Mouse (Mus musculus): Measurements from ENCODE around the gene Rab5b. TPM values are rescaled to one million over a fixed set of nuclear protein-coding genes. Genes with fewer than 3 reads are reported as not detected.

Gene Rab5b
- total and polyA plus RNA-seq, 2 experiments from 2014 or later = 99.7 to 127 TPM

GRCm38 (mm10) chr10:128663441-128664220 lies 32.4 kb downstream of the Rab5b start:
- Histone ChIP-seq H3K9me3 (ENCODE audit: low read length) (no peaks in the 10 kb centered on the region), H3K36me3 (ENCODE audit: insufficient read depth, low read length) (no peaks in the 10 kb centered on the region), H3K27ac (no peak overlapping the region), H3K4me3 (ENCODE audit: low read length) (no peak overlapping the region), H3K9ac (replicated peaks; ENCODE audit: low read length) (no peak overlapping the region), H3K4me1 (ENCODE audit: insufficient read depth, low read length) (no peaks in the 10 kb centered on the region), H3K27me3 (ENCODE audit: insufficient read depth, low read length) (no peaks in the 10 kb centered on the region), H3K4me2 (ENCODE audit: low read depth, low read length) (no peak overlapping the region)
- TF ChIP-seq CTCF (IDR thresholded peaks at IDR 0.05; ENCODE audit: low read depth) = no peak
- 63% methylated on average over 5 of the region's 5 CpGs for WGBS
- DNase-seq (ENCODE audit: low spot score) = no peak
- ATAC-seq = no peak

- TF ChIP-seq CTCF (IDR thresholded peaks at IDR 0.05; ENCODE audit: low read depth) = no peak
- no peaks in the 10 kb centered on the region for H3K4me1 ChIP-seq (ENCODE audit: insufficient read depth, low read length)
- no peak for ATAC-seq
- no peaks in the 10 kb centered on the region for H3K36me3 ChIP-seq (ENCODE audit: insufficient read depth, low read length)
- H3K27ac ChIP-seq = no peak overlapping the region
- no peak for DNase-seq (ENCODE audit: low spot score)
- H3K27me3 ChIP-seq (ENCODE audit: insufficient read depth, low read length) = no peaks in the 10 kb centered on the region
- H3K9me3 ChIP-seq (ENCODE audit: low read length) = no peaks in the 10 kb centered on the region
- H3K9ac ChIP-seq (replicated peaks; ENCODE audit: low read length) = no peak overlapping the region
- H3K4me3 ChIP-seq (ENCODE audit: low read length) = no peak overlapping the region
- H3K4me2 ChIP-seq (ENCODE audit: low read depth, low read length) = no peak overlapping the region
Observed at GRCm38 (mm10) chr10:128662465-128662864, 33.6 kb downstream of the Rab5b start.

DNA sequence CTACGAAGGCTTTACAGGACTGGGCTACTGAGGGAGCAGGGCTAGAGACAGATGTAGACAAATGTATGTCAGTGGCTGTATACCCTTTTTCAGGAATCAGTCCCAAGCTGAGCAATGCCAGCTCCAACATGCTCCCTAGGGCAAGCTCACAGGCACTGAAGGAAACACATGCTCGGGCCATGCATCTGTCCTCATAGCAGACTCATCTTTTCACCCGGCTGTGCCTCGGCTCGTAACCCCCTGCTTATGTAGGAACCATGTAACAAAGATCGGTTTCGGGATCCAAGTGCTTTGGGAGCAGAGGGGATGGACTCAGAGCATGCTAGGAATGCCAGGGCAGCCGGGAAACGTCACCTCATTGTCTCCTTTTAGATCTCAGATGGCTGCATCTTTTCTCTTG lies 36.6 kb downstream of the Rab5b start:
- no peak for DNase-seq (ENCODE audit: low spot score)
- no peak overlapping the region for H3K27ac ChIP-seq
- no peaks in the 10 kb centered on the region for H3K9me3 ChIP-seq (ENCODE audit: low read length)
- H3K9ac ChIP-seq (replicated peaks; ENCODE audit: low read length) = no peak overlapping the region
- no peak for TF ChIP-seq CTCF (IDR thresholded peaks at IDR 0.05; ENCODE audit: low read depth)
- no peak overlapping the region for H3K4me3 ChIP-seq (ENCODE audit: low read length)
- H3K4me2 ChIP-seq (ENCODE audit: low read depth, low read length) = no peak overlapping the region
- no peaks in the 10 kb centered on the region for H3K27me3 ChIP-seq (ENCODE audit: insufficient read depth, low read length)
- H3K4me1 ChIP-seq (ENCODE audit: insufficient read depth, low read length) = no peaks in the 10 kb centered on the region
- 42% methylated on average over 9 of the region's 9 CpGs for WGBS
- H3K36me3 ChIP-seq (ENCODE audit: insufficient read depth, low read length) = no peaks in the 10 kb centered on the region
- ATAC-seq = no peak

DNA sequence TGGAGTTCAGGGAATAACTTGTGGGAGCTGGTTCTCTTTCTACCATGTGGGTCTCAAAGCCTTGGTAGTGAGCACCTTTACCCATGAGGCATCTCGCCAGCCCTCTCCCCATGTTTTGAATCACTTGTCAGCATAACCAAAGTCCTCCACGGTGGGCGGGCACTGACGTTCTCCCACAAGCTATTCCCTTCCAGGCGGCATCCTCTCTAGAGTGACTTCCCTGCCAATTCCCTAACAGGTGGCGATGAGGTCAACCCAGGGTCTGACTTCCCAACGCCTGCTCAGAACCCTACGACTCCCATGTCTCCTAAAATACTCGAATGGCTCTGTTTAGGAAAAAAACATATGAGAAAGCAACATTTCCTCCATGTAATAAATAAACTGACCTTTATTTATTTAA lies 38.2 kb downstream of the Rab5b start:
- DNase-seq (ENCODE audit: low spot score) (no peak), ATAC-seq (no peak)
- H3K9me3 ChIP-seq (ENCODE audit: low read length) = no peaks in the 10 kb centered on the region
- H3K27me3 ChIP-seq (ENCODE audit: insufficient read depth, low read length) = no peaks in the 10 kb centered on the region
- no peak overlapping the region for H3K9ac ChIP-seq (replicated peaks; ENCODE audit: low read length)
- TF ChIP-seq CTCF (IDR thresholded peaks at IDR 0.05; ENCODE audit: low read depth) = no peak
- H3K27ac ChIP-seq = no peak overlapping the region
- H3K36me3 ChIP-seq (ENCODE audit: insufficient read depth, low read length) = no peaks in the 10 kb centered on the region
- H3K4me2 ChIP-seq (ENCODE audit: low read depth, low read length) = no peak overlapping the region
- H3K4me1 ChIP-seq (ENCODE audit: insufficient read depth, low read length) = no peaks in the 10 kb centered on the region
- WGBS = 64% methylated on average over 9 of the region's 9 CpGs
- no peak overlapping the region for H3K4me3 ChIP-seq (ENCODE audit: low read length)

DNA sequence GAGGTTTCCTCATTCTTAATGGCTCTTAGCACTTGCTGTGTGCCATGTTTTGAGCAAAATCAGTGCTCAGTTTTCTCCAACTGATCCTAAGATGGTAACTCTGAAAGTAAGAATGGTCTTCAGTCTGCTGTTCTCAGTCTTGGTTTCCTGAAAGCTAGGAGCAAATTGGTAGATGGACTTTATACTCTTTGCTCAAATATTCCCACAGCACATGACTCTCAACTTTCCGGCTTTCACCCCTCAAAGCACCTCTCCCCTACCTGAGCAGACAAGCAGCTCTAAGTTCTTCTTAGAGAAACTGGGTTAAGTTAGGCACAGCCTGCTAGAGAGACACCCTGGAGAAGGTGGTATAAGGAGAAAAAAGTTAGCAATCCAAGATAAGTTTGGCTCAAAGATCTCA lies 39.3 kb downstream of the Rab5b start:
- 98% methylated on average over 1 of the region's 1 CpGs for WGBS
- H3K4me3 ChIP-seq (ENCODE audit: low read length) = no peak overlapping the region

GRCm38 (mm10) chr10:128655254-128655653 lies 40.8 kb downstream of the Rab5b start:
- no peak for ATAC-seq

More for the DNA sequence above, 39.3 kb downstream of the Rab5b start:
- DNase-seq (ENCODE audit: low spot score) (no peak), ATAC-seq (no peak)
- Histone ChIP-seq H3K9me3 (ENCODE audit: low read length) (no peaks in the 10 kb centered on the region), H3K9ac (replicated peaks; ENCODE audit: low read length) (no peak overlapping the region), H3K4me2 (ENCODE audit: low read depth, low read length) (no peak overlapping the region), H3K27ac (no peak overlapping the region), H3K27me3 (ENCODE audit: insufficient read depth, low read length) (no peaks in the 10 kb centered on the region), H3K4me1 (ENCODE audit: insufficient read depth, low read length) (no peaks in the 10 kb centered on the region), H3K36me3 (ENCODE audit: insufficient read depth, low read length) (no peaks in the 10 kb centered on the region)
- TF ChIP-seq CTCF (IDR thresholded peaks at IDR 0.05; ENCODE audit: low read depth) = no peak

DNA sequence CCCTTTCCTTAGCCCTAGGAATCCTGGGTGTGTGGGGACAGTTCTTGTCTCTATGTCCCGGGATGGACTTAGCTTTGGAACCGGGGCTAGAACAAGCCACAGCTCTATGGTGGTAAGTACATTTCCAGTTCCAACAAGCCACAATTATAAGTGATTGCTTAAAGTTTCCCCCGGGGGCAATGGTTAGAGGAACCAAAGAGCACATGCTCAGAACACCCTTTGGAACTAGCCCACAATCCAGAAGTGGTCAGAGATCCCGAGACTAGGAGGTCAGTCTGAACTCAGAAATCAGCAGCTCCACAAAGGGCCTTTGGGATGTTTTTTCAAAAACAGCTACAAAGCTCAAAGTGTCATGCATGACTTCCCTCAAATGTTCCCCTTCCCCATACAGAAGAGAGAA lies 42.2 kb downstream of the Rab5b start:
- no peak overlapping the region for H3K4me3 ChIP-seq (ENCODE audit: low read length)
- WGBS = 75% methylated on average over 4 of the region's 4 CpGs
- DNase-seq (ENCODE audit: low spot score) (no peak), ATAC-seq (no peak)
- no peak overlapping the region for H3K27ac ChIP-seq
- H3K27me3 ChIP-seq (ENCODE audit: insufficient read depth, low read length) = no peaks in the 10 kb centered on the region
- H3K9me3 ChIP-seq (ENCODE audit: low read length) = no peaks in the 10 kb centered on the region
- H3K4me1 ChIP-seq (ENCODE audit: insufficient read depth, low read length) = no peaks in the 10 kb centered on the region
- H3K9ac ChIP-seq (replicated peaks; ENCODE audit: low read length) = no peak overlapping the region
- H3K36me3 ChIP-seq (ENCODE audit: insufficient read depth, low read length) = no peaks in the 10 kb centered on the region
- H3K4me2 ChIP-seq (ENCODE audit: low read depth, low read length) = no peak overlapping the region
- no peak for TF ChIP-seq CTCF (IDR thresholded peaks at IDR 0.05; ENCODE audit: low read depth)

More at GRCm38 (mm10) chr10:128655254-128655653, 40.8 kb downstream of the Rab5b start:
- Histone ChIP-seq H3K27me3 (ENCODE audit: insufficient read depth, low read length) (no peaks in the 10 kb centered on the region), H3K27ac (no peak overlapping the region), H3K4me2 (ENCODE audit: low read depth, low read length) (no peak overlapping the region), H3K36me3 (ENCODE audit: insufficient read depth, low read length) (no peaks in the 10 kb centered on the region), H3K4me1 (ENCODE audit: insufficient read depth, low read length) (no peaks in the 10 kb centered on the region), H3K9me3 (ENCODE audit: low read length) (no peaks in the 10 kb centered on the region), H3K4me3 (ENCODE audit: low read length) (no peak overlapping the region), H3K9ac (replicated peaks; ENCODE audit: low read length) (no peak overlapping the region)
- no peak for TF ChIP-seq CTCF (IDR thresholded peaks at IDR 0.05; ENCODE audit: low read depth)
- WGBS = 92% methylated on average over 3 of the region's 3 CpGs
- no peak for DNase-seq (ENCODE audit: low spot score)

All from hindbrain, postnatal 0 days (tissue).